Mouse (Mus musculus) liver, adult 2 months (tissue): ENCODE data around the gene 1600012H06Rik.

Experiments
- CTCF ChIP-seq: fragments of 200-500 bp; IDR thresholded peaks from 2 replicates; pipeline ENCODE4 v1.5.1; 2011; ENCODE audit warnings: low read depth, low read length, control low read depth
- POLR2A ChIP-seq: fragments of 200-500 bp; IDR thresholded peaks from 2 replicates; pipeline ENCODE4 v1.6.1; 2011; ENCODE audit warnings: low read length, control low read depth; ENCODE audit not compliant: insufficient read depth; ENCODE audit errors: extremely low read depth

GRCm38 (mm10) chr17:14944551-14944950, 1.6 kb downstream of the 1600012H06Rik start:
- TF ChIP-seq CTCF (no peak), POLR2A (no peak)
